Mouse (Mus musculus) spleen, postnatal 10 days (tissue): Measurements from ENCODE around the gene Msrb2.

Experiments
- DNase-seq, 2 experiments: peaks; one replicate each; pipeline ENCODE4 v3.0.0; 2021 to 2022; ENCODE audit warnings: low spot score in 2 of 2

The Msrb2 gene

DNA sequence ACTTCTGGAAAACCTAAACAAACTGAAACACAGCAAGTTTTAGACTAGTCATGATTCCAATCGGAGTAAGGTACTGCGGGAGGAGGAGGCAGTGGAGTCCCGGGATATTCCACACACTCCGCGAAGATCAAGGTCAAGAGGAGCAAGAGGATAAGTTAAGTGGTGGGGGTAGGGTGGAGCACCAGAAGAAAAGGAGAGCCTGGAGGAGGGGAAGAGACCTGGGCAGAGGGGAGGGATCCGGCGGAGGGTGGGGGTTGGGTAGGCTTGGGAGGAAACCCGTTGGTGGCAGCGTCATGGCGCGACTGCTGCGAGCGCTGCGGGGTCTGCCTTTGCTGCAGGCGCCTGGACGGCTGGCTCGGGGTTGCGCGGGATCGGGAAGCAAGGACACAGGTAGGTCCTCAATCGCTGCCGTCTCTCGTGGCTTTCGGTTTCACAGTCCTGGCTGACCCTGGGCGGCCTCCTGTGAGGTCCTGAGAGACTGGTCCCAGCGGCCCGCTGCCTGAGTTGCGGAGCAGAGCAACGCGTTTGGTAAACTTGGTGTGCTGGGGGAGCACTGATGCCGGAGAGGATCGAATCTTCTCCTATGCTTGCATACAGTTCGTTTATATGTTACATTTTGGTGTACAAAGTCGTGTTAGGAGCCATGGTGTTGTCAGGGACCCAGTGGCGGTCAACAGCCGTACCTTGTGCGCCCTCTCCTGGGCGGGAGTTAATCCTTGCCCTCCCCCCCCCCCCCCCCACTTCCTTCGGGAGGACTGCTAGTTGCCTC is at the start of gene Msrb2:
Gene Msrb2, plus strand, starts transcription at position 51 of the 769 bp plus-strand sequence.
- DNase-seq = peak; percentile 74 to 81

DNA sequence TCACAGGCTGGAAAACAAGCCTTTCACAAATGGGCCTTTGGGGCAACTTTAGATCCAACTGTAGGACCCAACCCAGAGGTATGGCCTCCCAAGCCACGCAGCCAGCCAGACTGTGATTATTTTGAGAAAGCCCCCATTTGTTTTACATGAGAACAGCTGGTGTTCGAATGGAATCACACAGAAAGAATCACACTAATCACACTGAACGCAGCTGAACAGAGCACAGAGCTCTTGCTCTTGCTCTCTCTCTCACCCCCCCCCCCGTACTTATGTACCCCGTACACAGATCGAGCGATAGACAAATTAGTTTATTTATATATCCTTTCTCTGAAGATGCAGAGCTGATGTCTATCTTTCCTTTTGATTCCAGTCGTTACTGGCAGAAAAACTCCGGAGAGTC is 48.8 kb upstream of the Msrb2 start:
- no peak for DNase-seq

DNA sequence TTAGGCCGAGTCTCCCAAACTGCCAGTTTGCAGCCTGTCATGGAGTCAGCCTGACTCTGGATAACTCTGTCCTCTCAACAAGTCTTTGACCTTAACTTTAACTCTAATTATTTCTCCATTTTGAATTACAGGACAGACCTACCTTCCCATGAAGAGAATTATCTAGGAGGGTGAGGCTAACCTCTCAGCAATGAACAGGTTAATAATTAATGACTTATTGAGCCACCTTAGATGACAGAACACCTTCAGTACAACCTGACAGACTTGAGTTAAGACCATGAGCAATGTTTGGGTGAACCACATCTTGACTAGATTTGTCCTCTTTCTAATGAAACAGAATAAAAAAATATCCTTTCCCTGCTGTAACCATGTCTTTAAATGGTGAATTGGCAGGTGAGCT is 44.9 kb upstream of the Msrb2 start:
- no peak for DNase-seq

DNA sequence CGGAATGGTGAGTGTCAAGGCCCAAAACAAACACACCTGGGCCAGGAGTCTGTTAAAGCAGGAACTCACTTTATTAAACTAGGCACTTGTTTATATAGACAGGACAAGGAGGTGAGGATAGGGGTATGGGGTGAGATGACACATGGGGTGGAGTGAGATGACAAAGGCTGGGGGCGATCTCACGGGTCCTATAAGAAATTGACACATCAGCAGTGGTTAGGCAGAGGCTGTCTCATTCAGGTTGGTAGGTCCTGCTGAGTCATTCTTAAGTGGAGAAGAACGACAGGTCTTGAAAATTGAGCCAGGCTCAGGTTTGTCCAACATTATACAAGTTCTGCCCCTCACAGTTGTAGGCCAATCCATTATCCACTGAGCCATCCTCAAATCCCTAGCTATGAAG is 43.4 kb upstream of the Msrb2 start:
- no peak for DNase-seq

DNA sequence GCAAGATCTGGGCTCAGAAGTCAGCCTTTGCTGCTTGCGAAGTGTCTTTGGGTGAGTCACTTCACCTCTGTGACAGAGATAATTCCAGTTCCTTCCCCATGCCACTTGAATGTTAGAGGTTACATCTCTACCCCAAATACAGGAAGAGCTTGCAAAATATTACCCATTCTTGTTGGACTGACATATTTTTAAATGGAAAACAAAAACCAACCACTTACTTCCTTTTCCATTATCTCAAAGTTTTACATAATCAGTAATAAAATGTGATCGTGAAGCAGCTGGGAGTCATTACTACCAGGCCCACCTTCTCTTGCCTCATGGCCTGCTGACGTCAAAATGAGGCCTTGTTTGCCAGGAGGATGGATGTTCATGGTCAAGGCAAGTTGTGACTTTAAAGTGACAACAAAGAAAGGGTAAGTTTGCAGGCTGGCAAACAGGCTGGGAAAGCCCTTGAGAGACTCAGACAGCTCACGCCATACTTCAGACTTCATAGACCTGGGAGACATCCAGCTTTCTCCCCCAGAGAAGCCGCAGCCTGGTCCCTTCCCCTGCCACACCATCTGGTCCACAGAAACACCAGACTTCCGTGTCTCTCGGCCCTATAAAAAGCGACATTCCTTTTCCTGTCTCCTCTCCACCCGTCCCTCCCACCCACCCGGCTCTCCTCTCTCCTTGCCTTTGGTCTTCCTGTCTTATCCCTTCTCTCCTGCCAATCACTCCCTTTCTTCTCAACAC is 27.2 kb upstream of the Msrb2 start:
- DNase-seq = no peak

DNA sequence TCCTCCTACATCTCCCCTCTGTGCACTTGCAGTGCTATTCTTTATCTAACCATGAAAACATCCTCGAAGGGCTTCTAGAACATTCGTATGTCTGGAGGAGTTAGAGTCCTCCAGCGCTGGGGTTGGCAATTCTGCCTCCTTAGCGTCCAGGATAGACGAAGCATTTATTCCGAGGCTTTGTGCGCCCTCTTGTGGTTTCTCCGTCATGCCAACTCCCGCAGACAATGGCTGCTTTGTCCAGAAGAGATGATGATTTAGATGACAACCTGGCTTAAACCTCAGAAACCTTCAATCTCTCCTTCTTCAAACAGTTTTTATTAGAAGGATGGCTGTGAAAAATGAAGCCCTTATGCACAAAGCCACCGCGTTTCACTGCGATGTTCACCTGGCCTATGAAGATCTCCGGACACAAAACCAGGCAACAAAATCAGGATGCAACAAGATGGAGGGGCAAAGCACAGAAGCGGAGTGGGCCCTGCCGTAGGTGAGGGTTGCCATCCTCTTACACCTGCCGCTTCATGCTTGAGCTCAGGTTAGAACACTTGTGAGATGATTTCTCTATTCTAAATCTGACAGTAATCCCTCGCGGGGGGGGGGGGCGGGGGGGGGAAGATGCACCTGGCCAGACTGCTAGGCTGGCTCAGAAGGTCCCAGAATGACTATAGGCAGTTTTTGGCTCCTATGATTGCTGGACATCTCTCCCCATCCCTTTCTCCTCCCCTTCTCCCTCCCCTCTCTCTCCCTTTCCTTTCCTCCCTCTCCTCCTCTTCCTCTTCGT is 26.4 kb upstream of the Msrb2 start:
- peak; percentile 50 to 85 for DNase-seq

DNA sequence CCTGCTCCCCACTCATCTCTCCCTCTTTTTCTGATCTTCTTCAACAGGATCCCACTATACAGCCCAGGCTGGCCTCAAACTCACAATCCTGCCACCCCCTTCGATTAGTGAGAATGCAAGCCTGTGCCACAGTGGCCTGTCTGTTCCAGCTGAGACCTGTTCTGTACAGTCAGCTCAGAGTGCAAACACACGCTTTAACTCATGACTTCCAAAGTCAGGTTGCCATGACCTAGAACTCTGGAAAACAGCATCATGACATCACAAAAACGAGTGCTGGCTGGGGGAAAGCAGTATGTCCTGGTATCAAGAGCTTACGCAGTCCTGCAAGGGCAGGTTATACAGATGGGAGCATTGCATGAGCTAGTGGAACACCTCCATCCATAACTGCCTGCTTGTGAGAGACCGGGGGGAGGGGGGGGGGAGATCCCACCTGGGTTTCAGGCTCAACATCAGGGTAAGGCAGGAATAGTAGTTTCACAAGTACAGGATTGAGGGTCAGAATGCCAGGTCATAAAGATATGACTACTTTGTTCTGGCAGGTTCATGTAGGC is 25.8 kb upstream of the Msrb2 start:
- DNase-seq = no peak

DNA sequence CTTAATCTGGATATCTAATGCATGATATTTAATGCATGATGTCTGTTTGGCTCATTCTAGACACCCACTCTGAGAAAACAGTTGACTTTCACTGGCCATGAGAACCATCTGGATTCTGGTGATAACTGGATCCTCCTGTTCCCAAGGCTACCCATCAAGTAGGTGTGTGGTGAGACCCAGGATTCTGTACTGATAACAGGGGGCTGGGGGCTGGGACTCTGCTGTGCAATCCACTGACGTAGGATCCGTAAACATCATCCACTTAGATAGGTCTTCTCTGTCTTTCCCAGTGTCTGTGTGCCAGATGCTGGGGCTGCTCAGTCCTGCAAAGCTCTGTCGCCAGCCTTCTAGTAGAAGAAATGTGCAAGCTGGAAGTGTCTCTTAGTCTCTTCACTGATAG is 22.8 kb upstream of the Msrb2 start:
- no peak for DNase-seq

DNA sequence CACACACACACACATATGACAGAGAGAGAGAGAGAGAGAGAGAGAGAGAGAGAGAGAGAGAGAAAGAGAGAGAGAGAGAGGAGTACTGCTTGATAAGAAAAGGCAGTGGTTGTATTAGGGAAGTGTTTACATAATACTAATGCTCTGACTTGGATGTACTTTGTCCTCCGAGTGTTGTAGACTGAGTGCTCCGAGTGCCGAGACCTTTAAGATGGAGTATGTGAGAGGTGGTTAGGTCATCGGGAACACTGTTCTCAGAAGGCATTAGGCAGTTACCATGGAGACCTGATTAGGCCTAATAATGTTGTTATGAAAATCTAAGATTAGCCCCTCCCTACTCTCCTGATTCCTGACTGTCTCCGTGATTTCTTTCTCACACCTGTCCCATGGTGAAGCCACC is 21.1 kb upstream of the Msrb2 start:
- no peak for DNase-seq

DNA sequence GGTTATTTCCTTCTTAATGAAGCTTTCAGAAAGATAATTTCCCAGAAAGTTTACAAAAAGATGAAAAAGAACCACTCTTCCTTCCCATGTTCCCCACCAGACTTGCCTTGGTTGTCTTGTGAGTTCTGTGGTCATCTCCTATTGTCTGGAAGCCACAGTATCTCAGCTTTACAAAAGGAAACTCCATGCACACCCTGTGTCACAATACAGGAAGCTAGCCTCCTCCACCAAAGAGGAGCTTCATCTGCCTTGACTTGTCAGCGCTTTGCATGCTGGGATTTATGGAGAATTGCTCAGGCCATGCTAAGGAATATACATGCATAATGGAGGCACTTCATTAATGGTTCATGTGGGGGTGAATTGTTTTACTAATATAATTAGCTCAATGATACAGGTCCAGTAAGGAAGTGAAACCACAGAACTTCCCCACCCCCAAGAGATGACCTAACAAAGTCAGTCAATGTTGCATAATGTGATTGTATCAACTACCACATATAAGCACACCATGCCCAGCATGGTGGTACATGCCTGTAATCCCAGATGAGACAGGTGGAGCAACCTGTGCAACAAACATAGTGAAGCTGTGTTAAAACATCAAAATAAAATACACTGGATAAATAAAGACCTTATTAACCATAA is 19.5 kb upstream of the Msrb2 start:
- no peak for DNase-seq

DNA sequence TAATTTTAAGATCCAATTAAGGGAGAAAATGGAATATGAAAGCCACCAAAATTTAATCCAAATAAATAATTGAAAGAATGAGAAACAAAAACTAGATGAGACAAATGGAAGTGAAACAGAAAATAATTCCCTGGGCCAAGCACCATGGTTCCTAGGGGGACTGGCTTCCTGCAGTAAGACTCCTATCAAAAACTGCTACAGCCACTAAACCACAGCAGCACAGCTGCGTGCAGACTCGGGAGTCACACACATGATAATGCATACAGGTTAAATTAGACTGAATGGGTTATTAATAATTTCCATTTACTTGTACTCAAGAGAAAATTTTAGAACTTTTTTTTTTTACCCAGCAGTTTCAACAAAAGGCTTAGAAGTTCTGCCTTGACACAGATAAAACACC is 18.1 kb upstream of the Msrb2 start:
- DNase-seq = no peak

DNA sequence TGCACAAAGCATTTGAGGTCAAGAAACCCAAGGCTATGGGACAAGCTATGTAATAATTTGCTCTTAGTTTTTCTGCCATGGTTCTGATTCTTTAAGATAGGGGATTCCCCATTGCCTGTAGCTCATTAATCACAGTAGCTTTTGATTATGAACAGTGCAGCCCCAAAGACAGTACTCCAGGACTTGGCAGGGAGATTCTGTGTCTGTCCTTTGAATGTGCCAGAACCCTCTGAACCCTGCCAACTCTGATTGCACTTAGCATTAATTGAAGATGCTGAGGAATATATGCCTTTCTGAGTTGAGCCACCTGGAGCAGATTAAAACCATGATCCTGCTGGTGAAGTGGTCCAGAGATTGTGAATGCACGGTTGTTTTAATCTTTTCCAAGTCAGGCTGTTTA is 8.4 kb upstream of the Msrb2 start:
- no peak for DNase-seq

DNA sequence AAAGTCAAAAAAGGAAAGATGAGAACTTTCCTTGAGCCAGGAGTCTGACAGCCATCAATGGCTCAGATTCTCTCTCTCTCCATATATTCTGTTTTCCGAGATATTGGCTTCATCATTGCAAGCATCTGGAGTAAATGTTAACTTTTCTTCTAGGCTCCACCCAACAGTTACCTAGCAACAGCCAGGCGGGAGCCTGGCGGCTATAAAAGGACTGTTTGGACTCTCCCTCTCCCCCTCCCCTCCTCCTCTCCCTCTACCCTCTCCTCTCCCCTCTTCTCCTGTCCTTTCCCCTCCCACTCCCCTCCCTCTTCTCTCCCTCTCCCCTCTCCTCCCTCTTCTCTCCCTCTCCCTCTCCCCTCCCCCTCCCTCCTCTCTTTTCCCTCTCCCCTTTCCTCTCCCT is 4.8 kb upstream of the Msrb2 start:
- no peak for DNase-seq

DNA sequence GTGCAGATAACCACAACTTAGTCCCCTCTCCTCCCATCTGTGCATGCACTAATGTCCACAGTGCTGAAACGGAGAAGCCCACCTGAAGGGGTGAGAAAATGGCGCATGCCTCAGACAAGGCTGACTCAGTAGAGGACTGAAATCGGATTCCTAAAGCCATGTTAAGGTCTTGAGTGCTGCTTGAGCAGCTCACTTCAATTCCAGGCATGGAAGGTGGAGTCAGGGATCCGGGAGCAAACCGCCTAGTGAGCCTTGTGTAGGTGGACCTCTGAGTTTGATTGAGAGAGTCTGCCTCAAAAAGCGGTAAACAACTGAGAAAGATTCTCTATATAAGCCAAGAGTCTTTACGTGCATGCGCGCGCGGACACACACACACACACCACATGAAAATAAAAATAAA is 4.1 kb upstream of the Msrb2 start:
- no peak for DNase-seq

DNA sequence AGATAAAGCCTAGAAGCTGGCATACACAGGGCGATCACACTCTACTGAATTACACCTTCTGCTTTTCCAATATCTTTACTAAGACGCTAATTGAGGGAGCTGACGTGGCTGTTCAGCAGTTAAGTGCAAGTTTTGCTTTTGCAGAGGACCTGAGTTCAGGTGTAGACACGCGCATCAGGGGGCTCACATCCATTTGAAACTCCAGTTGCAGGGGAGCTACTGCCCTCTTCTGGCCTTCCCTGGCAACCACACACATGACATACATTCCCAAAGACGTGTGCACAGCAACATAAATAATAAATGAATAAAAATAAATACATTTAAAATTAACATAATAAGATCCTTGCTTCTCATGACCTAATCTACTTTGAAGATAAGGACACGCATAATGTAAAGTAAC is 2.5 kb downstream of the Msrb2 start:
- peak in 1 of 2 experiments; percentile 42 for DNase-seq

DNA sequence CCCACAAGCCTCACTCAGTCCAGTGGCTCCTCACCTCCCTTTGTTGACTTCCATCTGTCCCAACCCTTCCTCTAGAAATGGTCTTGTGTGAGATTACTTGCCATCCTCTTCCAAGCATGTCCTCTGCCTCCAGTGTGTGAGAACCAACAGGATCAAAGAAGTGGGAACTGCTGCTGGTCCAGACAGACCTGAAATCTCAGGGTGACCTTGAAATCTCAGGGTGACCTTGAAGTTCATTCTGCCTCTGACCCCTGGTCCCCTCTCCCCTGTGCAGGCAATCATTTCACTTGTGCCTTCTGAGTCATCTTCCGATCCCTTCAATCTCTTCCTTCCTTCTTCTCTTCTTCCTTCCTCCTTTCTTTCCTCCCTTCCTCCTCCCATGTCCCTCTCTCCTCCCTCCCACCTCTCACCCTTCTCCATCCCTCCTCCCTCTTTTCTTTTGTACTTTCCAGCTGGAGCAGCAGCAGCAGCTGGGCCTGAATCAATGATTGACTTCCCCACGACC is 9.3 kb downstream of the Msrb2 start:
- no peak for DNase-seq

DNA sequence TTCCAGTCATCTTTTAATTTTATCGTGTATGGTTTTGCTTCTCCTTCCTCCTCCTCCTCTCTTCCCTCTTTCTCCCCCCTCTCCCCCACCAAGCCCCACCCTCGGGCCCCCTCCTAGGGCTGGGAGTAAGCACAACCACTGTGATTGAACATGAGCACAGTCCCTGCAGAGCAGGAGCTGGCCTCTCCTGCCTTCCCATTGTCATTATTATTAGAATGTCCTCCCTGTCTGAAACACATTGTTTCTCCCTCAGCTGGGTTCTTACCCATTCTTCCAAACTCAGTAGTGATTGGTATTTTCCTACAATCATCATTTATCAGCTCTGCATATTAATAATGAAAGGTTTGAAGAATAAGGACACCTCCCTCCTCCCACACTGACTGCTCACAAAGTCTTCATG is 9.7 kb downstream of the Msrb2 start:
- DNase-seq = no peak

DNA sequence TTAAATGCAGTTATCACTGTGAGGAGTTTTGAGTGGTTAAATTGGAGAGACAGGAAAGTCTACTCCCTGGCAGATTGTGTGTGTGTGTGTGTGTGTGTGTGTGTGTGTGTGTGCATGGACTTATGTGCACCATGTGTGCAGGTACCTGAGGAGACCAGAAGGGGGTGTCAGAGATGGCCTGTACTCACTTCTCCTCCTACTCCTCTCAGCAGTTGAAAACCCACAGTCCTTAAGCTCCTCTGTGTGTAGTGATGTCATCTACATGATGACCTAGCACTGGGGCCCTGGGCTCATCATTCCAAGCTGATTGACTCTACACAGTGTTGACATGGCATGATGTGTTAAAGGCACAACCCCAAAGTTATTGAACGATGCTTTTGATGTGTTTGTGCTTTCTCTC is 11.0 kb downstream of the Msrb2 start:
- DNase-seq = no peak

DNA sequence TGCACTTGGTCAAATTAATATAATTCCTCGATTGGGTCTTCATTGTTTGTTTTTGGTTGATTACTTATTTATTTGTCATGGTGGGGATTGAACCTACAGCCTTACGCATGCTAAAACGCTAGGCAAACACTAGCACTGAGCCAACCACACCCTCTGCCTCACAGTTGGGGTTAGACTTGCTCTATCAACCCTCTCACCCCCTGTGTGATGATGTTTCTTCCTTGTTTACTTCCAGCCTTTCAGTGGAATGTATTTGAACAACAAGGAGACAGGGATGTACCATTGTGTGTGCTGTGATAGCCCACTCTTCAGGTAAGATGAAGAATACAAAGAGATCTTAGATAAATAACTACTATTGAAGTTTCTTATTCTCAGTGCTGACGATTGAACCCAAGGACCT is 11.8 kb downstream of the Msrb2 start:
- no peak for DNase-seq

DNA sequence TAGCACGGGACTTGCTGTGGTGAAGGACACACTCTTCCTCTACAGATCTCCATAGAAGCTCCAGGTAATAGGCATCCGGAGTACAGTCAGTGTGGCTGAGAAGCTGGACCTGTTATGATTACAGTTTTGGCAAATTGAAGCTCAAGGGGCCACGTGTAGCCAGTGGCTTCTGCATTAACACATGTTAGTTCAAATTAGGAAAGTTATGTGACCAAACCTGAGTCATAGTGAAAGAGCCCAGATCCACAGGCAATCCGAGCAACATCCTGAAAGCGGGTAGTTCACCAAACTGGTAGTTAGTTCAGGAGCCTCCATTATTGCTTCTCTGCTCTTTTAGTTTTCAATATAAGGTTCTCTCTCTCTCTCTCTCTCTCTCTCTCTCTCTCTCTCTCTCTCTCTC is 14.5 kb downstream of the Msrb2 start:
- DNase-seq = no peak

DNA sequence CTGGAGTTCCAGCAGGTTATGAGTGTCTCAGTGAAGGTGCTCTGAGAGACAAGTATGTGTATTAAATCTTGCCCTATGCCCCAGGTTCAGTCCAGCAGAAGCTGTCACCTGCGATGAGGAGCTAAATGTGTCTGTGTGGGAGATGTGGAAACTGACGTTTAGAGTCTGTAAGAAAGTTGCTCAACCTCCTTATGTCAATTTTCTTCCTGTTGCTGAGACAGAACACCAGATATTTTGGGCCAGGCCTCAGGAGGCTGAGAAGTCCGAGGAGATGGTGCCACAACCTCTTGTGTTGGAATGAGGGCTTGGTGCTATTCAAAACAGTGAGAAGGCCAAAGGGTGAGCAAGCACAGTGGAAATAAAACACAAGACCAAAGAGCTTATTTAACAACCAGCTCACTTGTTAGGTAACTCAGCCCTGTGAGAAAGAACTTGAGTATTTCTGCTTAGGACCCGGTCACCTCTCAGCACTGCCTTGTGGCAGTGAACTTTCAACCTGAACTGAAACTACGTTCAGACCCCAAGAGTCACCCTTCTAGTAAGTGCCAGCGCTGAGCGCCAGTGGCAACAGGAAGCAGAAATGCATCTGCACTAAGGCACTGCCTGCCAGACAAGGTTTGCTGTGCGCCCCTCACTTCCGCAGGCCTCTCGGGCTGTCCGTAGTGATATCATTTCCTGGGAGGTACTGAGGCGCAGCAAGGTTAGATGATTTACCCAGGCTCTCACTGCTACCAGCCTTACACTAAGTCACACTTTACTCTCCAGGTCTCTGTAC is 17.3 kb downstream of the Msrb2 start:
- DNase-seq = peak; percentile 18 to 61
